Mouse (Mus musculus) embryo, embryonic 11 days (tissue): ENCODE measurements at regions not wholly inside any gene's neighbourhood (a gene's known extent, or its start where the extent isn't known, plus 50 kb on each side); places are given as distances from the start of the nearest gene placed in this dataset.

Experiments
- DNase-seq: peaks from one replicate; pipeline ENCODE4 v3.0.0-alpha.2; 2015

DNA sequence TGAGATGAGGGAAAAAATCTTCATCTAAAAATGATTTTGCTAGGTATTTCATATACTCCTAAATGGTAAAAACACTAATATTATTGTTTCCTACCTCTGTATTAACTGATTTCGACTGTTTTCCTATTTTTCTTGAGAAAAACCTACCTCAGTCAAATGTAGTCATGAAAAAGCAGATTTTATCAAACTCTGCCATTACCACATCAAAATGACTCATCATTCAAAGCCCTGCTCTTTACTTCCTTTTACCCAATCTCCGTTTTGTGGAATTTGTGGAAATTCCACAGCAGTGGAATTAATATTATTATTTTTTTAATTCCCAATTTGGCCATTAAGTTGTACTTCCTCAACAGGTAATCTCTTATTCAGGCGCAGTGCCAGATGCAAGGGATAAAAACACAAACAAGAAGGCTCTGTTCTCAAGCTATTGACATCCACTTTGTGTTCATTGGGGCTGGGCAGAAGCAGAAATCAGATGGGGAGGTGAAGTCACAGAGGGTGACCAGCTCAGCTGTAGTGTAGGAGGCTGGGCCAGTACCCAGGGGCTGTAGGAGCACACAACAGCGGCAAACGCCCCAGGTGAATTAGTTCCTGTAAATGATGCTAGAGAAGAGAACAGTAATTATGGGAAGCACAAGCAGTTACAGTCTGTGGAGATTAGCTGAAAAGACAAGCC lies 138.2 kb upstream of the Mocs2 start:
- DNase-seq, result no peak

DNA sequence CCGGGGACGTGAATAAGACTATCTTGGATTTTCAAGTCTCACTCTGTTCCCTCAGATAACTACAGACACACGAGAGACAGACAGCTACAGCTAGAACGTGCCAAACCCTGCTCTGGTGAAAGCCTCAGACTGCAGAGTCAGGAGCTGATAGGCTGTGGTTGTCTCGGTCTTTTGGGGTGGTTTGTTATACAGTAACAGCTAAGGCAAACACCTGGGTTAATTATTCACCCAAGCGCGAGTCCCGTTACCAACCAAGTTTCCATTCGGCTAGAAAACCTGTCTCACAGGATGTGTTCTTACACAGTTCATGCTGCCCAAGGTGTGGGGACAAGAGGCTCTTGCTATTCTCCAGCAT lies 137.7 kb upstream of the Mocs2 start:
- no peak for DNase-seq

DNA sequence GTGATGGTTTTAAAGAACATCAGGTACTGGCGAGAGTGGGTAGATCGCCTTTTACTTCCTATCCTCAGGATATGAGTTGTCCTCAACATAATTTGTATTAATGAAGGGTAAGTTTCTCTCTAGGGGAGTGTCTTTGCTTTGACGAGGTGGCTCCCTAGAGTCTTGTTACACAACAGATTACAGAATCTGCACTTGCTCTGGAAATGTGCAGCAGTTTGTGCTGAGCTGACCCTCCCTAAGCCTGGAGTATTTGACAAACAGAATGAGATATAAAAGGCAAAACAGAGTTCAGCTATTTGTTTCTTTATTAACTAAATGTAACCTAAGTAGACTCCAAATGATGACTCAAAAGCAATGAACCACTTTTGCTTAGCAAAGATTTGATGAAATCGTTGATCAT lies 136.8 kb upstream of the Mocs2 start:
- no peak for DNase-seq

DNA sequence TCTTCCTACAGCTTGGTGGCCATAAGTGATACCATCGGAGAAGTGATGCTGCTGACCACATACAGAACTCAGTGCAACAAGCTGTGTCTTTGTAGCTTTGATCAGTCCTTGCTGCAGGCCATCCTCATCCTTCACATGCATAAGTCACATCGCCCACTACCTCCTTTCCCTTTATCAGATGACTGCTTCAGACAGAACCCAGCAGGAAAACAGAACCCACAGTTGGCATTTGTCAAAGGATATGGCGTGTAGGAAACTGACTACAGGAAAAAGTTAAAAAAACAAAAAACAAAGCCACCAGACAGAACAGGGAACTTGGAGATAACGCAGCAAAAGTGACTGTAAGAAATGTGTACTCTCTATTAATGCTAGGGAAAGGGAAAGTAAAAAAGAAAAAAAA lies 136.1 kb upstream of the Mocs2 start:
- DNase-seq, result no peak

DNA sequence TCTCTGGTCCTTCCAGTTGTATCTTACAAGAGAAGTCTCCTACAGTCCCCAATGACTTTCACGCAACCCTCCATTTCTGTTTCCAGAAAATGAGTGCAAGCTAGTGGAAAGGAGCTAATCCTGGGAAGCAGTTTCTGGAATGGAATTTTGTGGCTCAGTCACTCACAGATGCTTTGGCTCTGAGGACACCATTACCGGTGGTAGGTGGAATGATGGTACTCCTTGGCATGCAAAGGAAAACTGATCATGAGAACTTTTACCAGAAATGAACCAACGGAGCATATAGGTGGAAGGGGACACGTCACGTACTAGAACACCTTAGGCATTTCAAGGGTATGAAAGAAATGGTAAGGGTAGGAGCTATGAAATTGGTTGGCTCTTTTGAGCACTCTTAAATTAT lies 135.1 kb upstream of the Mocs2 start:
- DNase-seq, result no peak

DNA sequence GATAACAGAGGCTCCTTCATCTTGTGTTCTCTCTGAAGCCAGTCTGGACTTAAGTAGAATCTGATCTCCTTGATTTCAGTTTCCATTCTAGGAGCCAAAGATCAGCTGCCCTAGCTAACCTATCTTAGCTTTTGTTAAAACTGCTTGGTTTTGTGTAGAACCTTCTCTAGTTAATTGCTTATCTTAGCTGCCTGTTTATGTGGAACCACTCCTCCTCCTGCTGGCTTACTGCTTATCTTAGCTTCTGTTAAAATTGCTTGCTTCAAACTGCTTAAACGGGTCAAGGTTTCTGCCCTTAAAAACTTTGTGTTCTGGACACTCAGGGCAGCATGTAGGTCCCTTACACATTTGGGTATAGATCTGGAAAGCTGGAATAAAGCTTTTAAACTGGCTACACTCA lies 133.7 kb upstream of the Mocs2 start:
- DNase-seq, result no peak

DNA sequence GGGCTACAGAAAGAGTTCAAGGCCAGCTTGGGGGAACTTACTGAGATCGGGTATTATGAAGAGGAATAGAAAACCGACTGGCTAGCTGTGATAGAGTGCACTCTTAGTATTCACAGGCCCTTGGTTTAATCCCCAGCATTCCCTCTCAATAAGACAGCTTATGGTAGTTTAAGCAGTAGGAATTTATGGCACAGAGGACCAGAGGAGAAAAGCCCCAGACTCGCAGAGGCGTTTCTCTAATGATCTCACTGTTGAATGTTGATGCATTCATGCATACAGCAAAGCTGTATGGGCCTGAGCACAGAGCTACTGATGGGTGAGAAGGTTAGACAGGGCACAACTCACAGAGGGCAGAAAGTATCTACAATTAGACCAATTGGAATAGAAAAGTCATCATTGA lies 132.7 kb upstream of the Mocs2 start:
- DNase-seq, result no peak

DNA sequence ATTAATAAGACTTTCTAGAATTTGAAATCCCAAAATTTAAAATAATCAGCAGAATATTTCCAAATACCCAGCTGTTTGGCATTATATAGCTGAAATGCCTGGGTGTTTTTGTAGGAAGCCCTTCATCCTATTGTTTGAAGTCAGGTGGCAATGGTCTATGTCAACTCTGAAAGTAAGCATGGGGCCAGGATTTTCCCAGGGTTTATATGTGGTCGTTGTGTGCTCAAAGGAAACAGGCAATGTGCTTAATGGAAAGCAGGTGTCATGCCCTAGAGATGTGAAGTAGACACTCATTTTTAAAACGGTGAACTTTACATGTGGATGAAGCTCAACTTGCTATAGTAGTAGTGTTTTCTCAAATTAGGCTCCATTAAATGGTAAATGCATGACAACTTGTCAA lies 105.4 kb upstream of the Mocs2 start:
- DNase-seq, result peak; percentile 13

DNA sequence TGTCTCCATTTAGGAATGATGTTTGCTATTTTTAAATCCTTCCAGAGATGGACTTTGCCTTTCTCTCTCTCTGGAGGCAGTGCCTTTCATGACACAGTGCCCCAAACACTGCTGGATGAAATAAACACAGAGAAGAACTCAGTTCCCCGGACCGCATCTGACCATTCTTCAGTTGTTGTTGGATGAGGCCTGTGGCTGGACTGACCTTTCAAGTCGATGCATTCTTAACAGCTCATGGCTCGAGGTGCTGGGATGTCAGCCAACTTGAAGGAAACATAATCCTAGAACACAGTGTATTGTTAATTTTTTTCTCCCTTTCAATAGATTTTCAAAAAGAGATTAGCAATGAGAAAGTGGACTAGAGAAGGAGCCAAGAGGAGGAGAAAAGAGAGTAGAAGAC lies 98.3 kb upstream of the Mocs2 start:
- no peak for DNase-seq

DNA sequence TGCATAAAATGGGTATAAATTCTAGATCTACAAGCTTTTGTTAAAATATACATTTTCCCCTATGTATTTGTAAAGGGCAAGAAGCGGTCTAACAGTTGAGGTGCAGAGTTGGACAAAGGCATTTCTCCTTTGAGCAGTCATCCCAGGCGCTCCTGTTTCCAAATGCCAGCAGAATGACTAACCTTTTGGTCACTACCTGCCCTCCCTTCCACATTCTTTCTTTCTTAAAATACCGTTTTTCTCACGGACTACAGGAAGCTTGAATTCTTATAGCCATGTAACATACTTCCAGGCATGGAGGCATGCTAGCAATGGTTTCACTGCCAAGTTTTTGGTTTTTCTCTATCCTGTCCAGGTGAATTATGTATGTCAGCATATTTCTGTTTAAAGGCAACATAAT lies 91.2 kb upstream of the Mocs2 start:
- no peak for DNase-seq

DNA sequence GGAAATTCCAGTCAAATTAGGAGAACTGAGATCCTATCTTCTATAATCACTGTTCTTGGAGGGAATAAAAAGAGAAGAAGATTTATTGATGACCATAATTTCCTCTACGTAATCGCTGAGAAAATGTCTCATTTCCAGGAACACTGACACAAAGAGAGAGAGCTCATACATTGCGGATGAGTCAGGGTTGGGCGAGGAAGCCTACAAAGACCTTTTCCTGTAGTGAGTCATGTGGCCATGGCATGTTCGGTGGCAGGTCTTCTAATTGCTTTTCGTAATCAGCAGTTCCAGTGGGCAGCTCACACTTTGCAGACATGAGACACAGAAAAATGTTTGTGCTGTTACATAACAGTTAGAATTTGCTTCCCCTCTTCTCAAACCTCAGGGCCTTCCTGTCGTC lies 83.0 kb upstream of the Mocs2 start:
- no peak for DNase-seq

DNA sequence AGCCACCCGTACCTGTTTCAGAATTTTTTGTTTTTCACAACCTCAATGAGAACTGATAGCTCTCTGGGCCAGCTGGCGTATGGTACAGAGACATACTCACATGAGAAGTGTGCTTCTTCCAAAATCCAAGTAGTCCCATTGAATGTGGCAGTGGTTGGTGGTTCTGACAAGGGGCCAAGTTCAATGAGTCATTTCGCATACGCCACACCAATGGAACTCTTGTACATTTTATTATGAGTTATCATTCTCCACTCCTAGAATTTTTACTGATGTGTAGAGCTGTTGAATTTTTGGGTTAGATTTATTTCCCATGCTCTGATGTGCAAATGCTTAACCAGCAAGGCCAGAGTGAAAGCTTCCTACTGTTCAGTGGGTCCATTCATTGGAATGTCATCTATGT lies 82.0 kb upstream of the Mocs2 start:
- DNase-seq, result no peak

DNA sequence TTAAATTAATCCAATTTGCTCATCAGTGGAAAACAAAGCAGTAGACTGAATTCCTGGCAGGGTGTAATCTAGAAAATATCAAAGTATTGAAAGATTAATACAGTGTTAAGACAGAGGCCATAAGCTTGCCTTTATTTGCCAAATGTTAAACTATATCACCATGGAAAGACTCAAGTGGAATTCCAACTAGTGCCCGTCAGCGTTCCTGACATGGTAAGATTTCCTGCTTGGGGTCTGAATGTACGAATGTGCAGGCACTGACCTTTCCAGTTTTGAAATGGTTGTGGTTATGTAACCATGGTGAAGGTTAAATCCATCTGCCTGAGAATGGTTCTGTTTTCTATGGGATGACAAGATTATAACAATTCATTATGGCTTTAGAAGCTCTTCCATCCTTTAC lies 75.5 kb upstream of the Mocs2 start:
- no peak for DNase-seq

DNA sequence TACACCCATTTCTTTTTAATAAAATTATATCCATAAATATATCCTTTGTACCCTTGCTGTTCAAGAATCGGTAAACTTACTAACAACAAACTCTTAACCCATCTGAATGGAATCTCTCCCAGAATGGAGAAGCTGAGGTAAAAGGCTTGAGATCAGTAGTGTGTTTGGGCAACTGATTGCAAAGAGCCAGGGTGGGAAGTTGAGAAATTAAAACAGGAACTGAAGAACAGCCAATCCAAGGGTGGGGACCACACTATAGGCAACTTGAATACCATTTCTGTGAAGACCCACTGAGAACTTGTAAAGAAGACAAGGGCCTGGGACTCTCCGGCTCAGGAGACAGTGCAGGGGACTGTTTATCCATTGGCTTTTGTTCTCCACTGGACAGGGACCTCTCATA lies 72.2 kb upstream of the Mocs2 start:
- DNase-seq, result no peak

DNA sequence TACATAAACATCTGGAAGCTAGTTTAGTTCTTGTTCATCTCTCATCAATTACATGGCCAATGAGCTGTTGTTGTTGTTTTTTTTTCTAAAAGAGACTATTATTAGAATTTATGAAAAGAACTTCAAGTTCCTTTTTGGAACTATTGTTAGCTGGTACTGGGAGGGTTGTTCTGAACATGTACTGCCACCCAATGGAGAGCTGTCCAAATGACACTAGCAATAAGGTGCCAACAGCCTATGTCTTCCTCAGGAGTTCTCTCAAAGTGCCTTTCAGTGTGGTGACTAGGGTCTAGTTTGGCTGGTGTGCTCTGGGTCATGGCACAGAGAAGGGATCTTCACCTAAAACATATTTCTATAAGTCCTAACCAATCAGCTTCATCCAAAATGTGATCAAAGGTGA lies 60.6 kb upstream of the Mocs2 start:
- peak; percentile 23 for DNase-seq

DNA sequence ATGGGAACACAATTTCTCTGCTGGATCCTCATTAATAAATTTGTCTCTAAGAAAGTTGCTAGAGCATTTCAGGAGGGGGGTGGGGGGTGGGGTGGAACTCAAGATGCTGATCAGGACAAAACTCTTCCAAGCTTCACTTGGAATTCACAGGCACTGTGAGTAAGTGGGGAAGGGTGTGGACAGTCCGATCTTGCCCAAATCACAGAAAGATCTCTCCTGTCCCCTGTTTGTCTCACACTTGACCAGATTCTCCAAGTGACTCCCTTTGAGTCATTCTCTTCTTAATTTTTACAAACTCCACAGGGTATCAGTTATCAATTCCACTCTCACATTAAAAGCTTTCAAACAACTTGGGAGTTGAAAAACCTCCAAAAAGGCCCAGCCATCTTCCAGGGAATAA lies 58.1 kb upstream of the Mocs2 start:
- DNase-seq, result no peak

DNA sequence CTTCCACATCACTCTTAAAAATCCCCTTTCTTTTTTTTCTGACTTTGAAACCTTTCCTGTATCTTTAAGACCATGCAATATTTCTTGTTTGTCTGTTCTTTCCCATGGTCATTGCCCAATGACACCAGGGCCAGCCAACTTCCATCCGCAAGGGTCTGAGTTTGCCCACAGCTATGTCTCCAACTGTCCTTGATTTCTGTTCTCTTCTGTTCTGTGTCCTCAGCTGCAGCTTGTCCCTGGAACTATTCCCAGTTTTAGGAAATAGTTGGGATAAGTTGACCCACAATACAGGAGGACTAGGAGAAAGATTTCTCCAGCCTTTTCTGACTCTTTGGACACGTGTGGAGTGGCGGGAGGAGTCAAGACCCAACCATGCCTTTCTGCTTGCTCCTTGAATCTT lies 57.1 kb upstream of the Mocs2 start:
- DNase-seq, result no peak
